In genomic region chr15:31369125-31369612, GRCm38 (mm10) we compare ENCODE assay signal across 12 mouse cellular contexts. TPM values are rescaled to one million over a fixed set of nuclear protein-coding genes. Genes with fewer than 3 reads are reported as not detected.
DNase-seq lines count a peak whose midpoint lies in the region; ATAC-seq and TF ChIP-seq lines count a peak whose summit lies in the region.
"Had no signal": no experiment of that assay in that cellular context is flagged by ENCODE, and none has a peak within 500 bp of the region (broad histone marks: within the 10 kb centered on the region; RNA-seq: fewer than 3 reads in every experiment).

No protein-coding gene starts in this region.

- ATAC-seq in embryonic facial prominence, embryonic 14.5 days (ENCODE audit: low read depth), result 0 out of 2 replicates have a peak, but pooled peaks have one; percentile 24
- ATAC-seq in liver, embryonic 11.5 days (replicated peaks; ENCODE audit: low FRiP score), result no peak
- no peak for ATAC-seq in liver, embryonic 12.5 days
- ATAC-seq: liver, postnatal 0 days had no signal

- no peaks in the 10 kb centered on the region for H3K9me3 ChIP-seq in embryonic facial prominence, embryonic 14.5 days (ENCODE audit: control insufficient read depth, low read length)
- 0 out of 2 replicates have a peak, but pooled peaks cover 3% of the 10 kb centered on the region for H3K9me3 ChIP-seq in embryonic facial prominence, embryonic 10.5 days
- H3K9me3 ChIP-seq in liver, embryonic 11.5 days (ENCODE audit: control insufficient read depth, low read length), result no peaks in the 10 kb centered on the region
- no peaks in the 10 kb centered on the region for H3K9me3 ChIP-seq in liver, embryonic 12.5 days (replicated peaks)
- no peaks in the 10 kb centered on the region for H3K9me3 ChIP-seq in MEL (replicated peaks; ENCODE audit: insufficient read depth, low read length)
- H3K9me3 ChIP-seq: limb, embryonic 10.5 days had no signal

- TF ChIP-seq EP300 in MEL (IDR thresholded peaks at IDR 0.05; ENCODE audit: low read depth in 1 of 2, low read length in 2 of 2), result peak; percentile 91 to 94

- H3K27ac ChIP-seq in embryonic facial prominence, embryonic 14.5 days (replicated peaks; ENCODE audit: low read depth, low read length), result no peak overlapping the region
- H3K27ac ChIP-seq in embryonic facial prominence, embryonic 10.5 days (replicated peaks), result no peak overlapping the region
- no peak overlapping the region for H3K27ac ChIP-seq in liver, embryonic 11.5 days (ENCODE audit: low read depth, low read length)
- H3K27ac ChIP-seq in liver, embryonic 12.5 days, result no peak overlapping the region
- peak overlapping the region; percentile 76 for H3K27ac ChIP-seq in MEL (ENCODE audit: control insufficient read depth, low read depth, low read length)
- H3K27ac ChIP-seq: limb, embryonic 10.5 days had no signal

- H3K4me1 ChIP-seq in embryonic facial prominence, embryonic 14.5 days (ENCODE audit: control insufficient read depth, insufficient read depth, low read length), result peaks cover 8% of the 10 kb centered on the region; the same call in 1 of the 2 replicates
- H3K4me1 ChIP-seq in embryonic facial prominence, embryonic 10.5 days, result peaks cover 42% of the 10 kb centered on the region
- peaks cover 9% of the 10 kb centered on the region for H3K4me1 ChIP-seq in liver, embryonic 11.5 days (replicated peaks; ENCODE audit: control insufficient read depth, insufficient read depth, low read length)
- peaks cover 18% of the 10 kb centered on the region for H3K4me1 ChIP-seq in liver, embryonic 12.5 days
- H3K4me1 ChIP-seq in MEL (ENCODE audit: control insufficient read depth in 1 of 2, insufficient read depth in 2 of 2, low read length in 2 of 2), result peaks cover 3 to 43% of the 10 kb centered on the region in 2 experiments; a peak in 3 of 4 replicates

- no peak overlapping the region for H3K4me3 ChIP-seq in embryonic facial prominence, embryonic 14.5 days (ENCODE audit: low read depth, low read length)
- H3K4me3 ChIP-seq in embryonic facial prominence, embryonic 10.5 days, result no peak overlapping the region
- H3K4me3 ChIP-seq in liver, embryonic 11.5 days (ENCODE audit: low read depth, low read length), result no peak overlapping the region
- H3K4me3 ChIP-seq in liver, embryonic 12.5 days, result no peak overlapping the region
- peak overlapping the region; percentile 66 to 87 for H3K4me3 ChIP-seq in MEL (ENCODE audit: control insufficient read depth in 1 of 2, insufficient read depth in 1 of 2, low read depth in 2 of 2, low read length in 2 of 2)
- H3K4me3 ChIP-seq: limb, embryonic 10.5 days had no signal

- H3K79me2 ChIP-seq in MEL (ENCODE audit: control insufficient read depth, insufficient read depth, low read length, poor library complexity), result peaks cover 29% of the 10 kb centered on the region

- H3K9ac ChIP-seq in embryonic facial prominence, embryonic 14.5 days (ENCODE audit: low read depth, low read length), result no peak overlapping the region
- no peak overlapping the region for H3K9ac ChIP-seq in liver, embryonic 11.5 days (ENCODE audit: low read depth, low read length)
- H3K9ac ChIP-seq in liver, embryonic 12.5 days, result no peak overlapping the region
- peak overlapping the region; percentile 68 for H3K9ac ChIP-seq in MEL (ENCODE audit: control insufficient read depth, low read depth, low read length, poor library complexity, severe bottlenecking)
- H3K9ac ChIP-seq: liver, postnatal 0 days had no signal

- no peak for TF ChIP-seq CTCF in MEL (IDR thresholded peaks at IDR 0.05 in 2 of 3, conservative IDR thresholded peaks at IDR 0.05 in 1 of 3; ENCODE audit: control insufficient read depth in 1 of 3, insufficient read depth in 1 of 3, low read depth in 2 of 3, low read length in 3 of 3, poor library complexity in 1 of 3, severe bottlenecking in 1 of 3)

- no peaks in the 10 kb centered on the region for H3K36me3 ChIP-seq in embryonic facial prominence, embryonic 14.5 days (ENCODE audit: control insufficient read depth, insufficient read depth, low read length)
- H3K36me3 ChIP-seq in embryonic facial prominence, embryonic 10.5 days (replicated peaks), result no peaks in the 10 kb centered on the region
- no peaks in the 10 kb centered on the region for H3K36me3 ChIP-seq in liver, embryonic 11.5 days (ENCODE audit: control insufficient read depth, insufficient read depth, low read length)
- no peaks in the 10 kb centered on the region for H3K36me3 ChIP-seq in liver, embryonic 12.5 days
- H3K36me3 ChIP-seq in MEL (ENCODE audit: control insufficient read depth in 1 of 2, insufficient read depth in 2 of 2, low read length in 2 of 2), result peaks cover 0 to 36% of the 10 kb centered on the region in 2 experiments; a peak in 2 of 4 replicates
- H3K36me3 ChIP-seq: limb, embryonic 10.5 days had no signal

- DNase-seq in embryonic facial prominence, embryonic 14.5 days (ENCODE audit: low spot score), result no peak
- no peak for DNase-seq in embryonic facial prominence, embryonic 10.5 days (ENCODE audit: low spot score)
- no peak for DNase-seq in liver, embryonic 11.5 days (ENCODE audit: low spot score)
- peak; percentile 86 for DNase-seq in MEL (ENCODE audit: low read depth, low spot score)
- peak; percentile 20 for DNase-seq in mesoderm, embryonic 11.5 days (ENCODE audit: low read depth, low spot score)
- no peak for DNase-seq in urinary bladder, adult 18-20 months (ENCODE audit: low spot score in 2 of 2)
- DNase-seq in urinary bladder, postnatal 25 days (ENCODE audit: low spot score), result no peak
- DNase-seq: cerebellum, postnatal 25 days; kidney, adult 11 months; liver, postnatal 0 days had no signal

- peaks cover 54% of the 10 kb centered on the region for H3K27me3 ChIP-seq in embryonic facial prominence, embryonic 14.5 days (replicated peaks; ENCODE audit: control insufficient read depth, insufficient read depth, low read length)
- H3K27me3 ChIP-seq in embryonic facial prominence, embryonic 10.5 days (replicated peaks; ENCODE audit: low read depth, poor library complexity, severe bottlenecking), result peaks cover 71% of the 10 kb centered on the region
- H3K27me3 ChIP-seq in liver, embryonic 11.5 days (replicated peaks; ENCODE audit: control insufficient read depth, insufficient read depth, low read length), result peaks cover 54% of the 10 kb centered on the region
- H3K27me3 ChIP-seq in liver, embryonic 12.5 days (replicated peaks), result peaks cover 62% of the 10 kb centered on the region
- no peaks in the 10 kb centered on the region for H3K27me3 ChIP-seq in MEL (ENCODE audit: control insufficient read depth in 1 of 2, insufficient read depth in 2 of 2, low read length in 2 of 2)

- no peak for TF ChIP-seq RAD21 in MEL (IDR thresholded peaks at IDR 0.05; ENCODE audit: low read depth, low read length)

- peak in 1 of 2 experiments; percentile 31; a peak in 1 of 4 replicates for TF ChIP-seq POLR2A in MEL (IDR thresholded peaks at IDR 0.05; ENCODE audit: control insufficient read depth in 1 of 2, insufficient read depth in 1 of 2, low read depth in 1 of 2, low read length in 2 of 2, poor library complexity in 1 of 2)

- WGBS in embryonic facial prominence, embryonic 14.5 days, result 9% methylated on average over 12 of the region's 12 CpGs
- WGBS in embryonic facial prominence, embryonic 10.5 days, result 8% methylated on average over 12 of the region's 12 CpGs
- 6% methylated on average over 12 of the region's 12 CpGs for WGBS in liver, embryonic 11.5 days
- WGBS in liver, embryonic 12.5 days (ENCODE audit: insufficient replicate concordance), result 8% methylated on average over 12 of the region's 12 CpGs

- no peak overlapping the region for H3K4me2 ChIP-seq in embryonic facial prominence, embryonic 14.5 days (ENCODE audit: low read depth, low read length)
- H3K4me2 ChIP-seq in liver, embryonic 11.5 days, result peak overlapping the region; percentile 38
- no peak overlapping the region for H3K4me2 ChIP-seq in liver, embryonic 12.5 days

TF ChIP-seq in MEL, 35 proteins besides CTCF, POLR2A, EP300 and RAD21 (continues in another document):
- TF ChIP-seq KAT2A (conservative IDR thresholded peaks at IDR 0.05; ENCODE audit: low read depth, low read length), result no peak
- TF ChIP-seq HCFC1 (IDR thresholded peaks at IDR 0.05; ENCODE audit: low read depth, low read length), result no peak; the same call in 1 of the 2 replicates
- no peak for TF ChIP-seq USF2 (IDR thresholded peaks at IDR 0.05; ENCODE audit: borderline replicate concordance in 1 of 2, insufficient read depth in 1 of 2, low read depth in 1 of 2, low read length in 2 of 2)
- TF ChIP-seq ZKSCAN1 (IDR thresholded peaks at IDR 0.05; ENCODE audit: low read depth, low read length), result no peak
- TF ChIP-seq USF1 (IDR thresholded peaks at IDR 0.05; ENCODE audit: low read depth, low read length), result no peak
- TF ChIP-seq SIN3A (IDR thresholded peaks at IDR 0.05; ENCODE audit: low read length), result peak; percentile 81
- TF ChIP-seq CHD2 (IDR thresholded peaks at IDR 0.05; ENCODE audit: low read length), result peak; percentile 46
- no peak for TF ChIP-seq MYB (IDR thresholded peaks at IDR 0.05; ENCODE audit: low read depth, low read length)
- peak; percentile 70 for TF ChIP-seq TBP (IDR thresholded peaks at IDR 0.05; ENCODE audit: low read depth, low read length)
- 0 out of 2 replicates have a peak, but pooled peaks have one; percentile 51 for TF ChIP-seq MAZ (IDR thresholded peaks at IDR 0.05; ENCODE audit: low read depth, low read length)
- TF ChIP-seq POLR2AphosphoS5 (IDR thresholded peaks at IDR 0.05; ENCODE audit: borderline replicate concordance, low read depth, low read length), result no peak
- peak; percentile 96 for TF ChIP-seq GATA1 (IDR thresholded peaks at IDR 0.05; ENCODE audit: low read depth, low read length)
- TF ChIP-seq E2F4 (IDR thresholded peaks at IDR 0.05; ENCODE audit: borderline replicate concordance, low read depth, low read length), result no peak; the same call in 1 of the 2 replicates
- no peak for TF ChIP-seq NELFE (IDR thresholded peaks at IDR 0.05; ENCODE audit: low read depth, low read length)
- TF ChIP-seq MXI1 (IDR thresholded peaks at IDR 0.05; ENCODE audit: low read depth, low read length), result peak; percentile 63
- TF ChIP-seq POLR2AphosphoS2 (IDR thresholded peaks at IDR 0.05; ENCODE audit: low read length), result no peak
- peak; percentile 92 for TF ChIP-seq RCOR1 (IDR thresholded peaks at IDR 0.05; ENCODE audit: low read depth, low read length)
- TF ChIP-seq ELF1 (IDR thresholded peaks at IDR 0.05; ENCODE audit: low read depth, low read length), result no peak

RNA-seq across cellular contexts. Expression of gene Ankrd33b, which starts 1.6 kb away (rescaled TPM):
- 1.0 and 1.1 TPM in 2 replicates for polyA plus RNA-seq in embryonic facial prominence, embryonic 14.5 days (2014; fragmentation: Nextera tagmentation; extraction: Ambion mirVana)
- 0.29 and 0.67 TPM in 2 replicates for polyA plus RNA-seq in embryonic facial prominence, embryonic 10.5 days (2016; fragmentation: Nextera tagmentation; extraction: Ambion mirVana)
- polyA plus RNA-seq in liver, embryonic 11.5 days (2014; fragmentation: Nextera tagmentation; extraction: Ambion mirVana), result 0.64 and 1.2 TPM in 2 replicates
- polyA plus RNA-seq in liver, embryonic 12.5 days (2016; fragmentation: Nextera tagmentation; extraction: Ambion mirVana), result 0.50 and 0.60 TPM in 2 replicates
- 12.0 and 16.1 TPM in 2 replicates for total RNA-seq in MEL (2012; rRNA removed)
- 10 to 100 TPM in 1 of 2 experiments, not detected in 1; 11.1 TPM for polyA plus RNA-seq in MEL (2012; ENCODE audit: insufficient read depth in 1 of 2, insufficient read length in 2 of 2, low read depth in 1 of 2, low replicate concordance in 2 of 2, missing spikeins in 1 of 2)

Comparison
In these comparisons a context has a peak if more than half of its experiments do, and no peak if none do; other contexts are left out.
1. DNase-seq: peak in MEL (single experiment) and mesoderm, embryonic 11.5 days (single experiment); none in embryonic facial prominence, embryonic 14.5 days (single experiment), embryonic facial prominence, embryonic 10.5 days (single experiment), liver, embryonic 11.5 days (single experiment), urinary bladder, adult 18-20 months (0 of 2) and urinary bladder, postnatal 25 days (single experiment).
2. H3K4me3 ChIP-seq: peak in MEL (2 of 2); none in embryonic facial prominence, embryonic 14.5 days (single experiment), embryonic facial prominence, embryonic 10.5 days (single experiment), liver, embryonic 11.5 days (single experiment) and liver, embryonic 12.5 days (single experiment).